Mouse (Mus musculus) testis, adult 2 months (tissue): Measurements from ENCODE around the gene Spock1.

Experiments
- CTCF ChIP-seq: fragments of 200-500 bp; IDR thresholded peaks from 2 replicates; pipeline ENCODE4 v1.5.1; 2012; ENCODE audit warnings: low read depth, mild to moderate bottlenecking, inconsistent platforms, low read length, moderate library complexity; ENCODE audit not compliant: control insufficient read depth, insufficient read depth, insufficient replicate concordance
- POLR2A ChIP-seq: fragments of 200-500 bp; IDR thresholded peaks from 2 replicates; pipeline ENCODE4 v1.6.1; 2012; ENCODE audit warnings: low read depth, mild to moderate bottlenecking, inconsistent platforms, low read length, moderate library complexity; ENCODE audit not compliant: control insufficient read depth

DNA sequence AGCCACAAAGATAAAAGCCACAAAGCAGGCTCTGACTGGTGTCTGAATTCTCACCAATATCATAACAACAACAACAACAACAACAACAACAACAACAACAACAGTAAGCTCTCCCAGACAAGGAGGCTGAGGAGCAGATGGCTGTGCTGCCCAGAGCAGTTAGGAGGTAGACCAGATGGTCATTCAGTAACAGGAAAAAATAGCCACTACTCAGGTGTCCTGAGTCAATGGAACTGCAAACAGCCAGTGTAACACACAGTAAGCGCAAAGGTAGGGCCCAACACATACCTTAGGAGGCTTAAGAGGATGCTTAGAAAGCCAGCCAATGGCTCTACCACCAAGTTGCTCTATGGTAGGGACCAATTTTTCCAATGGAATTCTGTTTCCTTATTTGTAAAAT lies 59.2 kb downstream of the Spock1 start:
- TF ChIP-seq CTCF: no peak
- no peak for TF ChIP-seq POLR2A
